Mouse (Mus musculus): ENCODE results near the gene Trpv2.

- TF ChIP-seq POLR2A (IDR thresholded peaks at IDR 0.05; ENCODE audit: low read depth, low read length) (peak; percentile 78; the same call in 1 of the 2 replicates), CTCF (conservative IDR thresholded peaks at IDR 0.05 in 1 of 2, IDR thresholded peaks at IDR 0.05 in 1 of 2; ENCODE audit: low read depth in 2 of 2, low read length in 2 of 2) (no peak), USF2 (conservative IDR thresholded peaks at IDR 0.05; ENCODE audit: low read depth, low read length) (no peak), ZMIZ1 (IDR thresholded peaks at IDR 0.05; ENCODE audit: low read depth, low read length) (peak; percentile 35), MEF2A (IDR thresholded peaks at IDR 0.05; ENCODE audit: borderline replicate concordance, low read depth, low read length) (no peak), MAX (IDR thresholded peaks at IDR 0.05; ENCODE audit: low read length) (no peak), JUND (conservative IDR thresholded peaks at IDR 0.05; ENCODE audit: low read depth, low read length) (no peak; the same call in 1 of the 2 replicates), E2F4 (IDR thresholded peaks at IDR 0.05; ENCODE audit: insufficient replicate concordance, low read depth, low read length) (no peak), CHD1 (IDR thresholded peaks at IDR 0.05; ENCODE audit: low read depth, low read length) (no peak), EP300 (IDR thresholded peaks at IDR 0.05; ENCODE audit: low read length) (peak; percentile 53), SMC3 (IDR thresholded peaks at IDR 0.05; ENCODE audit: low read depth, low read length) (no peak)
Measured at GRCm38 (mm10) chr11:62539089-62539890, 35.0 kb upstream of the Trpv2 start, which contains the start of gene Cenpv.

All from CH12.LX (cell line).